ENCODE assay signal across 20 mouse cellular contexts in genomic region chr14:60811547-60811946, GRCm38 (mm10). TPM values are rescaled to one million over a fixed set of nuclear protein-coding genes. Genes with fewer than 3 reads are reported as not detected.
"Had no signal": no experiment of that assay in that cellular context is flagged by ENCODE, and none has a peak within 500 bp of the region (broad histone marks: within the 10 kb centered on the region; RNA-seq: fewer than 3 reads in every experiment).

No protein-coding gene starts in this region.

- H3K4me2 ChIP-seq: lung, embryonic 15.5 days; midbrain, embryonic 12.5 days; neural tube, embryonic 12.5 days; stomach, embryonic 15.5 days had no signal

- H3K27me3 ChIP-seq: lung, embryonic 15.5 days; megakaryocyte, embryonic 14.5 days; midbrain, embryonic 12.5 days; neural tube, embryonic 12.5 days; stomach, embryonic 15.5 days had no signal

- H3K4me1 ChIP-seq: midbrain, embryonic 12.5 days; neural tube, embryonic 12.5 days; stomach, embryonic 15.5 days had no signal

- H3K27ac ChIP-seq: lung, embryonic 15.5 days; macrophage; midbrain, embryonic 12.5 days; neural tube, embryonic 12.5 days; stomach, embryonic 15.5 days; stomach, postnatal 0 days had no signal

- ATAC-seq: liver, postnatal 0 days; lung, postnatal 0 days had no signal

- DNase-seq: liver, postnatal 0 days; lung, adult 2 months; lung, postnatal 14 days; lung, postnatal 36 days; midbrain, embryonic 14.5 days; right cerebral cortex, postnatal 14 days; thymus, adult 2 months; thymus, postnatal 25 days; thymus, postnatal 4 days had no signal

- H3K4me3 ChIP-seq: lung, embryonic 15.5 days; megakaryocyte, embryonic 14.5 days; midbrain, embryonic 12.5 days; neural tube, embryonic 12.5 days; stomach, embryonic 15.5 days had no signal

- H3K9me3 ChIP-seq: lung, embryonic 15.5 days; megakaryocyte, embryonic 14.5 days; midbrain, embryonic 12.5 days; neural tube, embryonic 12.5 days; stomach, embryonic 15.5 days had no signal

- H3K9ac ChIP-seq: liver, postnatal 0 days; lung, embryonic 15.5 days; midbrain, embryonic 12.5 days; neural tube, embryonic 12.5 days; stomach, embryonic 15.5 days had no signal

RNA-seq across cellular contexts. Expression of gene C1qtnf9, which starts 43.6 kb away (rescaled TPM):
- total RNA-seq: megakaryocyte progenitor cell, adult 5-6 weeks; monocyte, adult 5-6 weeks had no signal
- polyA plus RNA-seq: macrophage; midbrain, embryonic 14.5 days; neural tube, embryonic 14.5 days had no signal
